Mouse (Mus musculus) thymus, adult 18-20 months (tissue): ENCODE measurements around the gene Pigr.

Experiments
- DNase-seq, 2 experiments: peaks; one replicate each; pipeline ENCODE4 v3.0.0; 2022; ENCODE audit warnings: mixed read lengths in 2 of 2

Pigr gene

DNA sequence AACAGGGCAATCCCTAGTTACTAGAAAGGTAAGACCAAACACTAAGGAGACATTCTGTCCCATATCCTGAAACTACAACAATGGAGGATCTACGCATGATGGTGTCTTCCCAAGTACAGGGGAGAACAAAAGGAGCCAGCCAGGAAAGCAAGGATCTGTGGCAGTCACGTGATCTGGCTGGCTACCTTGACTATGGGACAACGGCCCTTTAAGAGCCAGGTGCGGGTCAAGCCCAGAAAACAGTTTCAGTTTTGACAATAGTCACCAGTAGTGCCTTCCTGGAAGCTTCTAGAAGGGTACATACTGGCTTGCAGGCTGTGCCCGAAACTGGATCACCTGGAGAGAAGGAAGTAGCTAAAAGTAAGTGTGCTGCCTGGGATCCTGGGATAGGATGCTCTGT, at the start of gene Pigr:
Pigr (plus strand) TSS at position 237 of the 400 bp plus-strand sequence.
- no peak for DNase-seq

DNA sequence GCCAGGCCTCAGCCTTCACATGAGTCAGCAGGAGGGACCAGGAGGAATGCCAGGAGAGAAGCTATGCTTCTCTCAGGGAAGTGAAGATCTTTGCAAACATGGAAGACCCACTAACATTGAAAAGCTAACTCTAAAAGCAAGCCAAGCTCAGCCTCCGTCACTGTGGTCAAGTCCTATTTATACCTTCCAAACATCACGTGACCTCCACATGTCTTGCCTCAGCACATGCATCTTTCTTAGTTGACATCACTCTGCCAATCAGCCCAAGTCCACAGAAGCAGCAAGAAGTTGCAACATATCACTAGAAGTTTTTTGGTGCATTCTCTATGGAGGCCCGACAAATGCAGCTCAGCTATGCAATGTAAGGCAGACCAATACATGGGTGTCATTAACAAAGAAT, 46.6 kb upstream of the Pigr start:
- DNase-seq: no peak

DNA sequence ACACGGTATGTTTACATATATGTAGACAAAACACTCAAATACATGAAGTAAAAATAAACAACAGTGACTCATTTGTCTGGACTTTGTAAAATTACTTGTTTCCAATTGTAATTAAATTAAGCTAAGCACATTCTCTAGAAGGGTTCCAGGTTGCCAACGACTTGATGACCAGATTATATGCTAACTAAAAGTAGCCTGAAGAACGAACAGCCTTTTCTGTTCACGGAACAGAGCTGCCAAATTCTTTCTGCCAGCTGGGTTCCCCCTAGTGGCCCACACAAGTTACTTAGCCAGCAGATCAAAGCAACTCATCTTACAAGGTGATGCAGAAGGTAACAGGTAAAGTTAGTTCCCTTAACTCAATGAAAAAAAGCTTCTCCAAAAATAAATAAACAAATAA, 42.4 kb upstream of the Pigr start:
- DNase-seq: no peak

- no peak for DNase-seq
Observed at GRCm38 (mm10) chr1:130787001-130787400, 39.5 kb upstream of the Pigr start.

- DNase-seq: no peak
Observed at GRCm38 (mm10) chr1:130789512-130790451, 36.7 kb upstream of the Pigr start.

DNA sequence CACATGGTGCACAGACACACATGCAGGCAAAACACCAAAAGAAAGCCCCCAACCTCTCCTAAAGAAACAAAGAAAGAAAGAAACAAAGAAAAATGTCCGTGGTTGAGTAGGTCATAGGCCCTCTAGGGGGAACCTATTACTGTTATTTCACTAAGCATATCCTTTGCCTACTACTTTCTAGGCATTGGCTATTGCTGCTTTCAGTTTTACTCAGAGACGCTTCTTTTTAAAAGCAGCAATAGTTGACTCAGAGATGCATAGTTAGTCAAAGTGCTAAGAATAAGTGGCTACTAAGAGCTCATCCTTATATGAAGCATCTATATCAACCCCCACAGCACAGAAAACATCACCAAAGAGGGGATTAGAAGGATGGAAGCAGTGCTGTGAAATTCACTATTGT, 31.2 kb upstream of the Pigr start:
- no peak for DNase-seq

- peak in 1 of 2 experiments; percentile 33 for DNase-seq
Observed at GRCm38 (mm10) chr1:130796967-130797684, 29.4 kb upstream of the Pigr start.

DNA sequence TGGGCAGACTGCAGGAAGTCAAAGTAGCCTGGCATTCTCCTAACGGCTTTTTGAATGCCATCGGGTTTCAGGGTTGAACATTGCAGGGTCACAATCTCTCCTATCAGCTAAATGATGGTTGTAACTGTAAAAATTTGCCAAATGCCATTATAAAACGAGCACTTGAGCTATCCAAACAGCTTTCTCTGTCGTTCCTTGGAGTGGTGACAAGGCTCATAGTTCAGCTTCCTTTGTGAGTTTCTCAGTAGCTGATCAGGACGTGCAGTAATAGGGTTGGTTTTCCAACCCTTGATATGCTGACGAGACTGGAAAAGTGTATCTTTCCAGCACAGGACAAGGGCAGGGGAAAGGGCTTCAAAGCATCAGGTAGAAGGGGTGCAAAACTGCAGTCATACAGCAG, 28.4 kb upstream of the Pigr start:
- DNase-seq: no peak

DNA sequence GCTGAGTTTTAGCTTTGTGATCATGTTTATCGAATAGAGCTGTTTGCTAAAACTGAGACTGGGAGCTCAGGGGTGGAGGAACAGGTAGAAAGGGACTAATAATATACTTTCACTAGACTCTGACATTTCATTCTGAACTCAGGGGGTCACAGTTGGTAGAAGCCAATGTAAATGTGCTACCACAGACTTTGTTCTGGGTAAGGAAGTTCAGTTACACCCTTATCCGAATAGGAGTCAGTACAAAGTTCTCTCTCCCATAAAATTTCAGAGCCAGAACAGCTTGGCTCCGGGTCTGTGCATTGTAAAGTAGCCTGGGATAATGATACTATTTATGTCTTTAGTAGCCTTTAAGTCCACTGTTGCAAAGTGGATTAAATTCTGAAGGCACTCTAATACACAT, 27.9 kb upstream of the Pigr start:
- no peak for DNase-seq

- DNase-seq: peak in 1 of 2 experiments; percentile 23
Observed at GRCm38 (mm10) chr1:130799399-130799798, 27.1 kb upstream of the Pigr start.

- no peak for DNase-seq
Observed at GRCm38 (mm10) chr1:130800602-130801001, 25.9 kb upstream of the Pigr start, which contains the start of gene Fcamr. Gene Fcamr, plus strand, starts transcription at chr1:130800902.

GRCm38 (mm10) chr1:130801511-130801910, 25.0 kb upstream of the Pigr start:
- no peak for DNase-seq

- no peak for DNase-seq
Observed at GRCm38 (mm10) chr1:130802976-130803375, 23.5 kb upstream of the Pigr start.

GRCm38 (mm10) chr1:130804279-130804678, 22.2 kb upstream of the Pigr start:
- DNase-seq: no peak

- DNase-seq: no peak
Observed at GRCm38 (mm10) chr1:130810906-130811305, 15.6 kb upstream of the Pigr start.

GRCm38 (mm10) chr1:130811316-130811715, 15.2 kb upstream of the Pigr start:
- no peak for DNase-seq

- no peak for DNase-seq
Observed at GRCm38 (mm10) chr1:130819737-130820136, 6.7 kb upstream of the Pigr start.

- no peak for DNase-seq
Observed at GRCm38 (mm10) chr1:130820316-130821148, 6.0 kb upstream of the Pigr start.

DNA sequence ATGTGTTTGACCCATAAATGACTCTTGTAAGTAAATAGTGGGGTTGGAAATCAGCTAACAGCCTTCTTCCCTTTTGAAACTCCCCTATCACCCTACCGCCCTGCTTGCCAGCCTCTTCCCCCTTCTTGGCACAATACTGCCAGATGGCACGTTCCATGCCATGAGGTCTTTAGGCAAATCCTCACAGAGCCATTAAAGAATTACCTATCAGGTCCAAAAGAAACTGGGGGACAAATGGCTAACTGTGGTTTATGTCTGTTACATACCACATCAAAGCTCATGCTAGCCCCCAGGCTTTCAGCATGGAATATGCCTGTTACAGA, 5.4 kb upstream of the Pigr start:
- no peak for DNase-seq

DNA sequence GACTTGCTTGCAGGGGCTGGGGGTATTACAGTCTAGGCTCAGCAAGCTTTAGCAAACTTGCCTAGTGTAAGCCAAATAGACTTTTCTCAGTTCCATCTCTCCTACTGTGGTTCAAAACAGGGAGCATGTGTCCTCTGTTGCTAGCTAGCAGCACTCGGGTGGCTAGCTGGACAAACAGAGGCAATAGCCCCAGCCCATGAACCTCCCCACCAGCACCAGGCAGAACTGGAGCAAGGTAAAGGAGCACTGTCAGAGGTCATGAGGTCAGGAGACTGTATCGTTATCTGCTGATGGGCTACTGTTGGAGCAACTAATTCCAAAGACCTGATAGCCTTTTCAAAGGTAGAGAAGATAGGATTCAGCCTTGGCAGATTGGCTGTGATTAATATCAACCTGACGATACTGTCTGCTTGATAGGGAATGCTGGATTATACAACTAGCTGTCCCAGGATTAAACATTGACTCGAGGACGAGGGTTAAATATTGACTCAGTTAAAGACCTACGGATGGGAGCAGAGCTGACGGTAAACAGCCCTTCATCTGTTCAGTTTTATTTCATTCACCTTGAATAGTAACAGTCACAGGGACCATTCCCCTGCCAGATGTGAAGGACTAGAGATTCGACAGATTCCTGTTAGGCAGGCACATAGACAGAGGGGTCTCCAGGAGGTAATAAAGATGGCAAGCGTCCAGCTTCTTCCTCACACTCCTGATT, 4.4 kb upstream of the Pigr start:
- DNase-seq: no peak

- DNase-seq: no peak
Observed at GRCm38 (mm10) chr1:130828656-130829055, 2.2 kb downstream of the Pigr start.
